Mouse (Mus musculus) MEL (cell line): ENCODE data around the gene Kansl2. TPM values are rescaled to one million over a fixed set of nuclear protein-coding genes. Genes with fewer than 3 reads are reported as not detected.
A peak's percentile ranks its signal among the peaks of the same experiment; 100 is the strongest.

Experiments
- DNase-seq: peaks from one replicate; pipeline ENCODE4 v3.0.0; 2011; ENCODE audit warnings: low read depth, low spot score
- H3K27ac ChIP-seq: 2 replicates; pipeline ENCODE4 v1.5.1; 2012; ENCODE audit warnings: low read depth, mild to moderate bottlenecking, control low read depth, low read length, moderate library complexity; ENCODE audit not compliant: control insufficient read depth
- H3K27me3 ChIP-seq, 2 experiments: fragments of 150-350 bp in 1 of 2; sonication (generic) in 1 of 2; 2 replicates each; pipeline ENCODE4 v1.6.1; 2012; ENCODE audit warnings: low read length in 2 of 2, mild to moderate bottlenecking in 2 of 2, improper control_type of control experiment in 1 of 2, moderate library complexity in 1 of 2; ENCODE audit not compliant: insufficient read depth in 2 of 2, control insufficient read depth in 1 of 2
- H3K36me3 ChIP-seq, 2 experiments: 2 replicates each; pipeline ENCODE4 v1.6.1; 2012 to 2014; ENCODE audit warnings: low read length in 2 of 2, improper control_type of control experiment in 1 of 2, inconsistent platforms in 1 of 2, mild to moderate bottlenecking in 1 of 2; ENCODE audit not compliant: insufficient read depth in 2 of 2, control insufficient read depth in 1 of 2
- H3K4me1 ChIP-seq, 2 experiments: fragments of 150-350 bp in 1 of 2; sonication (generic) in 1 of 2; 2 replicates each; pipeline ENCODE4 v1.6.1; 2012; ENCODE audit warnings: low read length in 2 of 2, improper control_type of control experiment in 1 of 2, mild to moderate bottlenecking in 1 of 2; ENCODE audit not compliant: insufficient read depth in 2 of 2, control insufficient read depth in 1 of 2
- H3K4me3 ChIP-seq, 2 experiments: fragments of 150-350 bp in 1 of 2; sonication (generic) in 1 of 2; 2 replicates each; pipeline ENCODE4 v1.5.1; 2012; ENCODE audit warnings: low read depth in 2 of 2, low read length in 2 of 2, mild to moderate bottlenecking in 2 of 2, moderate library complexity in 2 of 2, control low read depth in 1 of 2, improper control_type of control experiment in 1 of 2; ENCODE audit not compliant: control insufficient read depth in 1 of 2, insufficient read depth in 1 of 2
- H3K79me2 ChIP-seq: 2 replicates; pipeline ENCODE4 v1.6.1; 2012; ENCODE audit warnings: mild to moderate bottlenecking, low read length, moderate library complexity; ENCODE audit not compliant: control insufficient read depth, poor library complexity, insufficient read depth
- H3K9ac ChIP-seq: 2 replicates; pipeline ENCODE4 v1.6.1; 2012; ENCODE audit warnings: low read depth, mild to moderate bottlenecking, control low read depth, low read length, moderate library complexity; ENCODE audit not compliant: control insufficient read depth, poor library complexity, severe bottlenecking
- H3K9me3 ChIP-seq: fragments of 150-350 bp; sonication (generic); replicated peaks from 2 replicates; pipeline ENCODE4 v1.6.1; 2012; ENCODE audit warnings: mild to moderate bottlenecking, low read length, improper control_type of control experiment, moderate library complexity; ENCODE audit not compliant: insufficient read depth
- BHLHE40 ChIP-seq: IDR thresholded peaks from 2 replicates; pipeline ENCODE4 v1.6.1; 2012; ENCODE audit warnings: low read depth, mild to moderate bottlenecking, inconsistent platforms, low read length, improper control_type of control experiment, borderline replicate concordance
- CHD1 ChIP-seq: IDR thresholded peaks from 2 replicates; pipeline ENCODE4 v1.6.1; 2012; ENCODE audit warnings: low read depth, mild to moderate bottlenecking, inconsistent platforms, low read length, improper control_type of control experiment
- CHD2 ChIP-seq: IDR thresholded peaks from 2 replicates; pipeline ENCODE4 v1.6.1; 2011; ENCODE audit warnings: low read length, improper control_type of control experiment
- E2F4 ChIP-seq: IDR thresholded peaks from 2 replicates; pipeline ENCODE4 v1.6.1; 2011; ENCODE audit warnings: low read depth, low read length, improper control_type of control experiment, borderline replicate concordance
- ELF1 ChIP-seq: IDR thresholded peaks from 2 replicates; pipeline ENCODE4 v1.6.1; 2014; ENCODE audit warnings: low read depth, mild to moderate bottlenecking, inconsistent platforms, low read length, improper control_type of control experiment, moderate library complexity
- EP300 ChIP-seq, 2 experiments: IDR thresholded peaks; 2 replicates each; pipeline ENCODE4 v1.6.1; 2011; ENCODE audit warnings: improper control_type of control experiment in 2 of 2, low read length in 2 of 2, low read depth in 1 of 2, mild to moderate bottlenecking in 1 of 2
- ETS1 ChIP-seq: IDR thresholded peaks from 2 replicates; pipeline ENCODE4 v1.6.1; 2012; ENCODE audit warnings: low read depth, mild to moderate bottlenecking, inconsistent platforms, low read length, improper control_type of control experiment, moderate library complexity
- GABPA ChIP-seq: IDR thresholded peaks from 2 replicates; pipeline ENCODE4 v1.6.1; 2012; ENCODE audit warnings: low read depth, mild to moderate bottlenecking, inconsistent platforms, low read length, improper control_type of control experiment, moderate library complexity
- GATA1 ChIP-seq: IDR thresholded peaks from 2 replicates; pipeline ENCODE4 v1.6.1; 2011; ENCODE audit warnings: low read depth, low read length, improper control_type of control experiment
- HCFC1 ChIP-seq: IDR thresholded peaks from 2 replicates; pipeline ENCODE4 v1.6.1; 2012; ENCODE audit warnings: low read depth, mild to moderate bottlenecking, inconsistent platforms, low read length, improper control_type of control experiment, moderate library complexity
- KAT2A ChIP-seq: conservative IDR thresholded peaks from 2 replicates; pipeline ENCODE4 v1.6.1; 2012; ENCODE audit warnings: low read depth, low read length, improper control_type of control experiment, inconsistent platforms
- MAFK ChIP-seq: IDR thresholded peaks from 2 replicates; pipeline ENCODE4 v1.6.1; 2011; ENCODE audit warnings: low read depth, mild to moderate bottlenecking, low read length, improper control_type of control experiment, borderline replicate concordance
- MAX ChIP-seq: IDR thresholded peaks from 2 replicates; pipeline ENCODE4 v1.6.1; 2011; ENCODE audit warnings: low read length, improper control_type of control experiment
- MEF2A ChIP-seq: IDR thresholded peaks from 2 replicates; pipeline ENCODE4 v1.6.1; 2014; ENCODE audit warnings: low read depth, mild to moderate bottlenecking, inconsistent platforms, low read length, improper control_type of control experiment; ENCODE audit not compliant: poor library complexity, insufficient replicate concordance, severe bottlenecking; ENCODE audit errors: extremely low read depth
- MXI1 ChIP-seq: IDR thresholded peaks from 2 replicates; pipeline ENCODE4 v1.6.1; 2011; ENCODE audit warnings: mild to moderate bottlenecking, low read depth, low read length, improper control_type of control experiment
- MYC ChIP-seq: IDR thresholded peaks from 2 replicates; pipeline ENCODE4 v1.6.1; 2011; ENCODE audit warnings: low read depth, mild to moderate bottlenecking, low read length, improper control_type of control experiment, moderate library complexity
- NELFE ChIP-seq: IDR thresholded peaks from 2 replicates; pipeline ENCODE4 v1.6.1; 2011; ENCODE audit warnings: low read depth, low read length, improper control_type of control experiment
- NRF1 ChIP-seq: IDR thresholded peaks from 2 replicates; pipeline ENCODE4 v1.6.1; 2014; ENCODE audit warnings: low read depth, mild to moderate bottlenecking, inconsistent platforms, low read length, improper control_type of control experiment, moderate library complexity; ENCODE audit not compliant: poor library complexity, insufficient read depth, severe bottlenecking
- POLR2A ChIP-seq, 2 experiments: IDR thresholded peaks; 2 replicates each; pipeline ENCODE4 v1.6.1; 2011 to 2012; ENCODE audit warnings: low read length in 2 of 2, mild to moderate bottlenecking in 2 of 2, control low read depth in 1 of 2, improper control_type of control experiment in 1 of 2, low read depth in 1 of 2, moderate library complexity in 1 of 2; ENCODE audit not compliant: control insufficient read depth in 1 of 2, insufficient read depth in 1 of 2, poor library complexity in 1 of 2
- POLR2AphosphoS2 ChIP-seq: IDR thresholded peaks from 2 replicates; pipeline ENCODE4 v1.6.1; 2011; ENCODE audit warnings: low read length, improper control_type of control experiment
- POLR2AphosphoS5 ChIP-seq: IDR thresholded peaks from 2 replicates; pipeline ENCODE4 v1.6.1; 2012; ENCODE audit warnings: low read depth, borderline replicate concordance, mild to moderate bottlenecking, inconsistent platforms, low read length, moderate library complexity, mixed read lengths
- RAD21 ChIP-seq: IDR thresholded peaks from 2 replicates; pipeline ENCODE4 v1.6.1; 2011; ENCODE audit warnings: mild to moderate bottlenecking, low read depth, low read length, improper control_type of control experiment
- SIN3A ChIP-seq: IDR thresholded peaks from 2 replicates; pipeline ENCODE4 v1.6.1; 2012; ENCODE audit warnings: low read length, improper control_type of control experiment, inconsistent platforms
- TAL1 ChIP-seq: IDR thresholded peaks from 2 replicates; pipeline ENCODE4 v1.6.1; 2012; ENCODE audit warnings: mild to moderate bottlenecking, inconsistent platforms, low read length, moderate library complexity, mixed read lengths
- TBP ChIP-seq: IDR thresholded peaks from 2 replicates; pipeline ENCODE4 v1.8.0; 2011; ENCODE audit warnings: low read depth, low read length, improper control_type of control experiment
- TCF12 ChIP-seq: IDR thresholded peaks from 2 replicates; pipeline ENCODE4 v1.6.1; 2014; ENCODE audit warnings: low read depth, mild to moderate bottlenecking, inconsistent platforms, low read length, improper control_type of control experiment, moderate library complexity
- UBTF ChIP-seq: IDR thresholded peaks from 2 replicates; pipeline ENCODE4 v1.6.1; 2012; ENCODE audit warnings: low read depth, mild to moderate bottlenecking, inconsistent platforms, low read length, improper control_type of control experiment, moderate library complexity, borderline replicate concordance; ENCODE audit not compliant: insufficient read depth
- USF1 ChIP-seq: IDR thresholded peaks from 2 replicates; pipeline ENCODE4 v1.6.1; 2014; ENCODE audit warnings: low read depth, mild to moderate bottlenecking, inconsistent platforms, low read length, improper control_type of control experiment, moderate library complexity
- USF2 ChIP-seq, 2 experiments: IDR thresholded peaks; 2 replicates each; pipeline ENCODE4 v1.6.1; 2011 to 2012; ENCODE audit warnings: improper control_type of control experiment in 2 of 2, low read length in 2 of 2, borderline replicate concordance in 1 of 2, inconsistent platforms in 1 of 2, low read depth in 1 of 2, mild to moderate bottlenecking in 1 of 2; ENCODE audit not compliant: insufficient read depth in 1 of 2
- ZC3H11A ChIP-seq: IDR thresholded peaks from 2 replicates; pipeline ENCODE4 v1.6.1; 2012; ENCODE audit warnings: low read depth, mild to moderate bottlenecking, inconsistent platforms, low read length, improper control_type of control experiment
- ZKSCAN1 ChIP-seq: IDR thresholded peaks from 2 replicates; pipeline ENCODE4 v1.6.1; 2012; ENCODE audit warnings: low read depth, mild to moderate bottlenecking, inconsistent platforms, low read length, improper control_type of control experiment, moderate library complexity
- ZMIZ1 ChIP-seq: IDR thresholded peaks from 2 replicates; pipeline ENCODE4 v1.6.1; 2012; ENCODE audit warnings: low read depth, mild to moderate bottlenecking, inconsistent platforms, low read length, improper control_type of control experiment, moderate library complexity
- ZNF384 ChIP-seq: IDR thresholded peaks from 2 replicates; pipeline ENCODE4 v1.6.1; 2012; ENCODE audit warnings: low read depth, mild to moderate bottlenecking, inconsistent platforms, low read length, improper control_type of control experiment
- polyA plus RNA-seq, 2 experiments: library from polyadenylated mRNA; stranded (reverse) in 1 of 2; unstranded in 1 of 2; fragments of >175 nt in 1 of 2; fragments of >200 nt in 1 of 2; gene quantifications; 2 replicates each; pipeline versions ENCODE4 v1.2.1 to v1.2.4; 2012; ENCODE audit warnings: low replicate concordance in 2 of 2, low read depth in 1 of 2; ENCODE audit not compliant: insufficient read length in 2 of 2, insufficient read depth in 1 of 2, missing spikeins in 1 of 2
- total RNA-seq: library from RNA; depleted of rRNA; stranded (reverse); fragments of 300-350 nt; gene quantifications from 2 replicates; pipeline ENCODE4 v1.2.3, GENCODE M21; 2012

The Kansl2 gene
- total and polyA plus RNA-seq, 3 experiments: 157 to 170 TPM; not detected in 1

GRCm38 (mm10) chr15:98509387-98509786 lies 24.7 kb downstream of the Kansl2 start (continued):
- TF ChIP-seq KAT2A: no peak
- TF ChIP-seq MAX: peak; percentile 89
- TF ChIP-seq HCFC1: no peak
- peak; percentile 58 for TF ChIP-seq SIN3A
- TF ChIP-seq E2F4: no peak
- TF ChIP-seq MXI1: peak; percentile 80
- no peak for TF ChIP-seq TCF12
- TF ChIP-seq MAFK: no peak
- no peak for TF ChIP-seq CHD2
- TF ChIP-seq GABPA: no peak
- TF ChIP-seq MEF2A: no peak
- TF ChIP-seq POLR2A (IDR thresholded peaks at IDR 0.05; ENCODE audit: control insufficient read depth in 1 of 2, insufficient read depth in 1 of 2, low read depth in 1 of 2, low read length in 2 of 2, poor library complexity in 1 of 2): no peak
- peak in 1 of 2 experiments; percentile 4; a peak in 1 of 4 replicates for TF ChIP-seq EP300 (IDR thresholded peaks at IDR 0.05; ENCODE audit: low read depth in 1 of 2, low read length in 2 of 2)
- TF ChIP-seq, all 39 proteins: peak for 10

- no peak overlapping the region for H3K9ac ChIP-seq
- TF ChIP-seq POLR2AphosphoS2 (peak; percentile 45; the same call in 1 of the 2 replicates), NELFE (peak; percentile 41), HCFC1 (peak; percentile 33; the same call in 1 of the 2 replicates), NRF1 (no peak), MAFK (no peak), ZC3H11A (no peak), POLR2AphosphoS5 (no peak), TAL1 (no peak), CHD1 (no peak), USF1 (no peak), BHLHE40 (no peak), UBTF (no peak), TBP (peak; percentile 90), ELF1 (peak; percentile 37; the same call in 1 of the 2 replicates), TCF12 (no peak), CHD2 (no peak), ZKSCAN1 (no peak), RAD21 (no peak), ETS1 (no peak), EP300 (IDR thresholded peaks at IDR 0.05; ENCODE audit: low read depth in 1 of 2, low read length in 2 of 2) (no peak), GABPA (no peak), MYC (0 out of 2 replicates have a peak, but pooled peaks have one; percentile 26), GATA1 (no peak), USF2 (IDR thresholded peaks at IDR 0.05; ENCODE audit: borderline replicate concordance in 1 of 2, insufficient read depth in 1 of 2, low read depth in 1 of 2, low read length in 2 of 2) (no peak), ZNF384 (no peak), MXI1 (no peak), POLR2A (IDR thresholded peaks at IDR 0.05; ENCODE audit: control insufficient read depth in 1 of 2, insufficient read depth in 1 of 2, low read depth in 1 of 2, low read length in 2 of 2, poor library complexity in 1 of 2) (peak; percentile 33 to 73; a peak in 2 of 4 replicates), ZMIZ1 (no peak)
Measured at GRCm38 (mm10) chr15:98507321-98507720, 26.7 kb downstream of the Kansl2 start.

More at GRCm38 (mm10) chr15:98507321-98507720, 26.7 kb downstream of the Kansl2 start:
- H3K4me3 ChIP-seq: no peak overlapping the region
- H3K4me1 ChIP-seq: peaks cover 11 to 19% of the 10 kb centered on the region in 2 experiments
- H3K27ac ChIP-seq: no peak overlapping the region
- no peaks in the 10 kb centered on the region; the same call in 1 of the 2 replicates for H3K79me2 ChIP-seq
- H3K27me3 ChIP-seq: no peaks in the 10 kb centered on the region
- H3K9me3 ChIP-seq: no peaks in the 10 kb centered on the region
- H3K36me3 ChIP-seq: peaks cover 0 to 13% of the 10 kb centered on the region in 2 experiments; a peak in 2 of 4 replicates
- peak; percentile 63 for DNase-seq
